Mouse (Mus musculus) heart, embryonic 11.5 days (tissue): ENCODE results near the gene Prrt1. TPM values are rescaled to one million over a fixed set of nuclear protein-coding genes. Genes with fewer than 3 reads are reported as not detected.

Source experiments
- ATAC-seq: fragments of 200-750 bp; cut with Nextera tagmentation; replicated peaks from 2 replicates; pipeline ENCODE4 v1.8.0; 2017; ENCODE audit warnings: moderate library complexity; ENCODE audit not compliant: insufficient number of reproducible peaks, low FRiP score, low TSS enrichment
- H3K27ac ChIP-seq: fragments of 300-500 bp; sonication (generic); 2 replicates; pipeline ENCODE4 v1.5.1; 2014; ENCODE audit warnings: mild to moderate bottlenecking, low read depth, low read length
- H3K27me3 ChIP-seq: fragments of 300-500 bp; sonication (generic); 2 replicates; pipeline ENCODE4 v1.6.1; 2014; ENCODE audit warnings: mild to moderate bottlenecking, low read length, mixed read lengths; ENCODE audit not compliant: control insufficient read depth, insufficient read depth
- H3K36me3 ChIP-seq: fragments of 300-500 bp; sonication (generic); 2 replicates; pipeline ENCODE4 v1.6.1; 2014; ENCODE audit warnings: mild to moderate bottlenecking, low read length, moderate library complexity, mixed read lengths; ENCODE audit not compliant: control insufficient read depth, insufficient read depth
- H3K4me1 ChIP-seq: fragments of 300-500 bp; sonication (generic); 2 replicates; pipeline ENCODE4 v1.6.1; 2014; ENCODE audit warnings: low read length; ENCODE audit not compliant: control insufficient read depth, insufficient read depth
- H3K4me2 ChIP-seq: fragments of 300-500 bp; sonication (generic); 2 replicates; pipeline ENCODE4 v1.6.1; 2014; ENCODE audit warnings: mild to moderate bottlenecking, moderate library complexity
- H3K4me3 ChIP-seq: fragments of 300-500 bp; sonication (generic); 2 replicates; pipeline ENCODE4 v1.5.1; 2014; ENCODE audit warnings: low read depth, low read length
- H3K9ac ChIP-seq: fragments of 300-500 bp; sonication (generic); 2 replicates; pipeline ENCODE4 v1.6.1; 2014; ENCODE audit warnings: mild to moderate bottlenecking, low read depth, low read length, moderate library complexity
- H3K9me3 ChIP-seq: fragments of 300-500 bp; sonication (generic); replicated peaks from 2 replicates; pipeline ENCODE4 v1.6.1; 2016; ENCODE audit warnings: low read length; ENCODE audit not compliant: control insufficient read depth
- WGBS: fragments of 180-500 bp; shearing (Covaris S2); extraction: QIAGEN DNeasy Blood & Tissue Kit; methylation state at CpG from one replicate; pipeline ENCODE4 v1.1.7; 2014; ENCODE audit not compliant: insufficient replicate concordance; 5-methylcytosine and 5-hydroxymethylcytosine counted together
- polyA plus RNA-seq: library from polyadenylated mRNA; unstranded; fragments of >200 nt; fragmentation: Nextera tagmentation; extraction: Ambion mirVana; gene quantifications from 2 replicates; pipeline ENCODE4 v1.2.1, GENCODE M21; 2014

Prrt1 gene
- polyA plus RNA-seq: not detected in 2 replicates

DNA sequence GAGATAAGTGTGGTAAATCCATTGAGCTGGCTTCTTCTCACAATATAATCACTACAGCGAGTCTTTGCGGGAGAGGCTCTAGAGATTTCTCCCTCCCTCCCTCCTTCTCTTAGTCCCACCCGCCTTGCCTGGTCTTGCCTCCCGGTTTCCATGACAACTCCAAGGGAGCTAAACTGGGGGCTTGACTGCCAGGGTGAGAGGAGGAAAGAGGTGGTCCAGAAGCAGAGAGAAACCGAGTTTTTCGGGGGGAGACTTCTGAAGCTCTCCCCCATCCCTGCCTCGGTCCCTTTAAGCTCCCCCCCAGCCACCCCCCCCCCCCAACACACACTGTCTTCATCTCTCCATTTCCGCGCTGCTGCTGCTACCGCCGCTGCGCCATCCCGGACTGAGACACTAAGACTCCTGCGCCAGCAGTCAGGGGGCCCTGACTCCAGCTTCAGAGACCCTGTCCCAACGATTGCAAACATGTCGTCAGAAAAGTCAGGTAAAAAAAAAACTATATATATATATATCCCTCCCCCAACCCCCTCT, at the start of gene Prrt1:
Prrt1 (plus strand) TSS at position 313 of the 531 bp plus-strand sequence.
- Histone ChIP-seq H3K4me1 (peaks cover 32% of the 10 kb centered on the region), H3K4me2 (peak within 1 kb of the TSS; percentile 90), H3K9me3 (no peaks in the 10 kb centered on the region), H3K4me3 (peak within 1 kb of the TSS; percentile 80), H3K36me3 (no peaks in the 10 kb centered on the region), H3K27ac (peak within 1 kb of the TSS; percentile 93; the same call in 1 of the 2 replicates), H3K9ac (peak within 1 kb of the TSS; percentile 85), H3K27me3 (peaks cover 49% of the 10 kb centered on the region)
- ATAC-seq: no peak
- WGBS: 2% methylated on average over 16 of the region's 16 CpGs

DNA sequence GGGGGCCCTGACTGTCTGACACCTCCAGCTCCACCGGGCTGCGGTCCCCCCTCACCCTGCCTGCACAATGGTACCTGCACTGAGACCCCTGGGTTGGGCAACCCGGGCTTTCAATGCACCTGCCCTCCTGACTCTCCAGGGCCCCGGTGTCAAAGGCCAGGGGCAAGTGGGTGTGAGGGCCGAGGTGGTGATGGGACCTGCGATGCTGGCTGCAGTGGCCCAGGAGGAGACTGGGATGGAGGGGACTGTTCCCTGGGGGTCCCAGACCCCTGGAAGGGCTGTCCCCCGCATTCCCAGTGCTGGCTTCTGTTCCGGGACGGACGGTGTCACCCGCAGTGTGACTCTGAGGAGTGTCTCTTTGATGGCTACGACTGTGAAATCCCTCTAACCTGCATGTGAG, 46.8 kb upstream of the Prrt1 start:
- no peak overlapping the region for H3K4me2 ChIP-seq
- no peak overlapping the region for H3K4me3 ChIP-seq
- ATAC-seq: no peak
- no peaks in the 10 kb centered on the region for H3K9me3 ChIP-seq
- H3K36me3 ChIP-seq: no peaks in the 10 kb centered on the region
- H3K4me1 ChIP-seq: peaks cover 7% of the 10 kb centered on the region; the same call in 1 of the 2 replicates
- H3K27ac ChIP-seq: no peak overlapping the region
- H3K9ac ChIP-seq: no peak overlapping the region
- 80% methylated on average over 12 of the region's 12 CpGs for WGBS
- no peaks in the 10 kb centered on the region for H3K27me3 ChIP-seq

GRCm38 (mm10) chr17:34583397-34583796, 45.9 kb upstream of the Prrt1 start:
- Histone ChIP-seq H3K4me2 (no peak overlapping the region), H3K27ac (no peak overlapping the region), H3K4me1 (peaks cover 13% of the 10 kb centered on the region; the same call in 1 of the 2 replicates), H3K9ac (no peak overlapping the region), H3K9me3 (no peaks in the 10 kb centered on the region), H3K36me3 (no peaks in the 10 kb centered on the region), H3K27me3 (no peaks in the 10 kb centered on the region), H3K4me3 (no peak overlapping the region)
- no peak for ATAC-seq
- 61% methylated on average over 7 of the region's 7 CpGs for WGBS

DNA sequence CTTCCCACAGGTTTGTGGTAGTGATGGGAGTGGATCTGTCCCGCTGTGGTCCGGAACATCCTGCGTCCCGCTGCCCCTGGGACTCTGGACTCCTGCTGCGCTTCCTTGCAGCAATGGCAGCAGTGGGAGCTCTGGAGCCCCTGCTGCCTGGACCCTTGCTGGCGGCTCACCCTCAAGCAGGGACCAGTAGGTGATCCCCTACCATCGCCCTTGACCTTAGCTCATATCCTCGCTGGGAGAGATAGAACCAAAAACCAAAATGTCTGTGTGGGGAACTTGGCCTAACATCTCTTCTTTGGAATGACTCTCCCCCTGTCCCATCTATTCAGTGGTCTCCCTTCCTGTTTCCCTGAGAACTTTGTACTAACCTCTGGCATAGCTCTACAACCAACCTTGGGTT, 45.5 kb upstream of the Prrt1 start:
- Histone ChIP-seq H3K36me3 (no peaks in the 10 kb centered on the region), H3K27ac (no peak overlapping the region), H3K9ac (no peak overlapping the region), H3K9me3 (no peaks in the 10 kb centered on the region), H3K4me3 (no peak overlapping the region), H3K27me3 (no peaks in the 10 kb centered on the region), H3K4me2 (no peak overlapping the region), H3K4me1 (peaks cover 14% of the 10 kb centered on the region; the same call in 1 of the 2 replicates)
- WGBS: 83% methylated on average over 8 of the region's 8 CpGs
- ATAC-seq: no peak

- H3K4me1 ChIP-seq: peaks cover 24% of the 10 kb centered on the region
- H3K36me3 ChIP-seq: no peaks in the 10 kb centered on the region
- H3K9ac ChIP-seq: no peak overlapping the region
- H3K4me2 ChIP-seq: no peak overlapping the region
- no peaks in the 10 kb centered on the region for H3K27me3 ChIP-seq
- no peak for ATAC-seq
- no peak overlapping the region for H3K4me3 ChIP-seq
- H3K27ac ChIP-seq: no peak overlapping the region
- WGBS: 81% methylated on average over 8 of the region's 8 CpGs
- H3K9me3 ChIP-seq: no peaks in the 10 kb centered on the region
Measured at GRCm38 (mm10) chr17:34585121-34585520, 44.2 kb upstream of the Prrt1 start.

- Histone ChIP-seq H3K4me1 (peaks cover 34% of the 10 kb centered on the region), H3K36me3 (no peaks in the 10 kb centered on the region), H3K27ac (peak overlapping the region; percentile 93), H3K27me3 (no peaks in the 10 kb centered on the region), H3K4me3 (peak overlapping the region; percentile 60), H3K4me2 (peak overlapping the region; percentile 99), H3K9me3 (no peaks in the 10 kb centered on the region), H3K9ac (peak overlapping the region; percentile 96)
- WGBS: 29% methylated on average over 32 of the region's 32 CpGs
- ATAC-seq: no peak
Measured at GRCm38 (mm10) chr17:34585877-34586771, 43.2 kb upstream of the Prrt1 start.

DNA sequence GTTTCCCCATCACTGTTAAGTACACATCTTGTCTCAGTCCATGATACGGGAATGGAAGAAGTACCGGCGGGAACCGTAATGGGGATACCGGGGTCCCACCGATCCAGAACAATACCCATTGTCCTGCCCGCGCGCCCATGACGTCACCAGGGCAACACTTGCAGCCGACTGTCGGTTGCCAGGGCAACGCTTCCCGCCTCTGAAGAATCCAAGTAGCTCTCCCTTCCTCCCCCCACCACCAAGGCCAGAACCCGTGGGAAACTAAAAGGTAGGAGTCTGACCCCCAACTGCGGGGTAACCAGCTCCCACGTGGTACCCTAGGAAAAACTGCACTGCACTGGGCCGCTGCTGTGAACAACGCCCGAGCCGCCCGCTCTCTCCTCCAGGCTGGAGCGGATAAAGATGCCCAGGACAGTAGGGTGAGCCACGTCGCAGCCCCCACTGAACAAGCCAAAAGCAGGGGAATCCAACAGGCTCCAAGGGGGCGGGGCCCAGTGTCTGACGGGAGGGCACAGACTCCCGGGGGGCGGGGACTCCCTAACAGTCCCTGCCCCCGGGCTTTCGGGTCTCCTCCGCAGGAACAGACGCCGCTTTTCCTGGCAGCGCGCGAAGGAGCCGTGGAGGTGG, 42.4 kb upstream of the Prrt1 start:
- H3K4me2 ChIP-seq: peak overlapping the region; percentile 99
- no peaks in the 10 kb centered on the region for H3K27me3 ChIP-seq
- peak; percentile 78 for ATAC-seq
- peak overlapping the region; percentile 93 for H3K27ac ChIP-seq
- H3K4me1 ChIP-seq: peaks cover 38% of the 10 kb centered on the region
- peak overlapping the region; percentile 60 for H3K4me3 ChIP-seq
- no peaks in the 10 kb centered on the region for H3K36me3 ChIP-seq
- under 1% methylated on average over 38 of the region's 38 CpGs for WGBS
- peak overlapping the region; percentile 96 for H3K9ac ChIP-seq
- no peaks in the 10 kb centered on the region for H3K9me3 ChIP-seq

DNA sequence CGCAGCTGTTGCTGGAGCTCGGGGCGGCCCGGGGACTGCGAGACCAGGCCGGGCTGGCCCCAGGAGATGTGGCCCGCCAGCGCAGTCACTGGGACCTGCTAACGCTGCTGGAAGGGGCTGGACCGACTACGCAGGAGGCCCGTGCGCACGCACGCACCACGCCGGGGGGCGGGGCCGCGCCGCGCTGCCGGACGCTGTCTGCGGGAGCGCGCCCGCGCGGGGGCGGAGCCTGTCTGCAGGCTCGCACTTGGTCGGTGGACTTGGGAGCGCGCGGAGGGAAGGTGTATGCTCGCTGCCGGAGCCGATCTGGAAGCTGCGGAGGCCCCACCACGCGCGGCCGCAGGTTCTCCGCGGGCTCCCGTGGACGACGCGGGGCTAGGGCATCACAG, 41.9 kb upstream of the Prrt1 start:
- Histone ChIP-seq H3K27me3 (no peaks in the 10 kb centered on the region), H3K4me1 (peaks cover 38% of the 10 kb centered on the region), H3K9ac (peak overlapping the region; percentile 96), H3K27ac (peak overlapping the region; percentile 93), H3K9me3 (no peaks in the 10 kb centered on the region), H3K36me3 (no peaks in the 10 kb centered on the region), H3K4me2 (peak overlapping the region; percentile 99), H3K4me3 (peak overlapping the region; percentile 60)
- peak; percentile 74 for ATAC-seq
- WGBS: under 1% methylated on average over 42 of the region's 50 CpGs
